Mouse (Mus musculus) hindbrain, embryonic 10.5 days (tissue): ENCODE results near the gene Cntn4. TPM values are rescaled to one million over a fixed set of nuclear protein-coding genes. Genes with fewer than 3 reads are reported as not detected.

Experiments
- DNase-seq: peaks from one replicate; pipeline ENCODE4 v3.0.0-alpha.2; 2017; ENCODE audit warnings: low spot score
- H3K27ac ChIP-seq: fragments of 300-500 bp; sonication (generic); 2 replicates; pipeline ENCODE4 v1.5.1; 2016; ENCODE audit warnings: mild to moderate bottlenecking, moderate library complexity
- H3K27me3 ChIP-seq: fragments of 300-500 bp; sonication (generic); 2 replicates; pipeline ENCODE4 v1.6.1; 2016; ENCODE audit warnings: mild to moderate bottlenecking; ENCODE audit not compliant: poor library complexity, insufficient read depth, severe bottlenecking
- H3K36me3 ChIP-seq: fragments of 300-500 bp; sonication (generic); 2 replicates; pipeline ENCODE4 v1.6.1; 2016; ENCODE audit warnings: mild to moderate bottlenecking, moderate library complexity
- H3K4me1 ChIP-seq: fragments of 300-500 bp; sonication (generic); replicated peaks from 2 replicates; pipeline ENCODE4 v1.6.1; 2016; ENCODE audit warnings: mild to moderate bottlenecking
- H3K4me3 ChIP-seq: fragments of 300-500 bp; sonication (generic); 2 replicates; pipeline ENCODE4 v1.5.1; 2016; ENCODE audit warnings: mild to moderate bottlenecking, moderate library complexity
- H3K9me3 ChIP-seq: fragments of 300-500 bp; sonication (generic); 2 replicates; pipeline ENCODE4 v1.6.1; 2016; ENCODE audit warnings: mild to moderate bottlenecking, moderate library complexity
- WGBS: fragments of 180-500 bp; shearing (Covaris S2); methylation state at CpG from one replicate; pipeline ENCODE4 v1.1.7; 2016; 5-methylcytosine and 5-hydroxymethylcytosine counted together
- polyA plus RNA-seq: library from polyadenylated mRNA; unstranded; fragments of >200 nt; fragmentation: Nextera tagmentation; extraction: Ambion mirVana; gene quantifications from 2 replicates; pipeline ENCODE4 v1.2.1, GENCODE M21; 2016

Cntn4 gene
- polyA plus RNA-seq, 1 experiment from 2014 or later = 0.54 TPM

DNA sequence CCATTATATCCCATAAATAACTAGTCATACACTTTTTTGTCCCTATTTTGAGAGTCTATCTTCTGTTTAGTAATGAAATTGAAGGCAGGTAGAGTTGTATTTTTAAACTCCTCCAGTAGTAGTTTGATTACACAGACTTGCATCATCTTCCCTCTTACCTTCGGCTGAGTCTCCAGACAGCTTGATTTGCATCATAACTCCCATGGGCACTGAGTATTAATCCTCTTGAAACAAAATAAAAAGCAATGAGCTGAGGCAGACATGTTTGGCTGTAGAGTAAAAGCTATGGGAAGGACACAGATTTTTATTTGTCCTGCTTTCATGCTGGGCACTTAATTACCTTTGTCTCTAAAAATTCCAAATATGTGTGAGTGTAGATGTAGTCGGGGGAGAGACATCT is 476.1 kb downstream of the Cntn4 start:
- no peak overlapping the region for H3K4me3 ChIP-seq
- H3K36me3 ChIP-seq = no peaks in the 10 kb centered on the region
- WGBS = 69% methylated on average over 2 of the region's 2 CpGs
- H3K27ac ChIP-seq = no peak overlapping the region
- no peak for DNase-seq
- no peaks in the 10 kb centered on the region for H3K9me3 ChIP-seq
- H3K4me1 ChIP-seq = no peaks in the 10 kb centered on the region
- H3K27me3 ChIP-seq = no peaks in the 10 kb centered on the region

- Histone ChIP-seq H3K9me3 (no peaks in the 10 kb centered on the region), H3K36me3 (no peaks in the 10 kb centered on the region), H3K4me3 (no peak overlapping the region), H3K27ac (no peak overlapping the region), H3K4me1 (no peaks in the 10 kb centered on the region), H3K27me3 (no peaks in the 10 kb centered on the region)
- 88% methylated on average over 3 of the region's 3 CpGs for WGBS
- no peak for DNase-seq
Observed at GRCm38 (mm10) chr6:106155362-106155761, 477.9 kb downstream of the Cntn4 start.

GRCm38 (mm10) chr6:106177546-106177945 is 500.1 kb downstream of the Cntn4 start:
- Histone ChIP-seq H3K4me1 (no peaks in the 10 kb centered on the region), H3K27me3 (no peaks in the 10 kb centered on the region), H3K9me3 (no peaks in the 10 kb centered on the region), H3K36me3 (no peaks in the 10 kb centered on the region), H3K4me3 (no peak overlapping the region), H3K27ac (no peak overlapping the region)
- 91% methylated on average over 5 of the region's 5 CpGs for WGBS
- no peak for DNase-seq

DNA sequence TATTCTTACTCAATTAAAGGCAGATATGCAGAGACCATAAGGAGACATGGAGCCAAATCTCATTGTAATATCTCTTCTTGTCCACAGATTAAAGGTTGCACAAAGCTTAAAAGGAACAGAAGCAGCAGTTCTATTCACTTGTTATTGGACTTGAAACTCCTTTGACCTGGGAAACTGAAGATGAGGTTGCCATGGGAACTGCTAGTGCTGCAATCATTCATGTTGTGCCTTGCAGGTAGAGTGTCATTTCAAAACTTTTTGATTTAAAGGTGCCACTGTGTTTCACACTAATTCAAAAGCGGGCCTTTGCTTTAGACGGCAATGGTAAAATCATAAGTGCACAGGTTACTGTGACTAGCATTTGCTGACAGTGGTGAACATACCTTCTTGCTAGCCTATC is 504.1 kb downstream of the Cntn4 start:
- Histone ChIP-seq H3K36me3 (no peaks in the 10 kb centered on the region), H3K4me1 (no peaks in the 10 kb centered on the region), H3K27me3 (no peaks in the 10 kb centered on the region), H3K9me3 (no peaks in the 10 kb centered on the region), H3K27ac (no peak overlapping the region), H3K4me3 (no peak overlapping the region)
- WGBS = 91% methylated on average over 2 of the region's 2 CpGs
- DNase-seq = no peak

- Histone ChIP-seq H3K36me3 (no peaks in the 10 kb centered on the region), H3K27me3 (no peaks in the 10 kb centered on the region), H3K27ac (no peak overlapping the region), H3K4me1 (no peaks in the 10 kb centered on the region), H3K4me3 (no peak overlapping the region), H3K9me3 (no peaks in the 10 kb centered on the region)
- DNase-seq = no peak
- 93% methylated on average over 1 of the region's 1 CpGs for WGBS
Observed at GRCm38 (mm10) chr6:106200974-106201373, 523.5 kb downstream of the Cntn4 start.

GRCm38 (mm10) chr6:106207401-106207800 is 529.9 kb downstream of the Cntn4 start:
- Histone ChIP-seq H3K9me3 (no peaks in the 10 kb centered on the region), H3K27me3 (no peaks in the 10 kb centered on the region), H3K4me3 (no peak overlapping the region), H3K27ac (no peak overlapping the region), H3K4me1 (no peaks in the 10 kb centered on the region), H3K36me3 (no peaks in the 10 kb centered on the region)
- no peak for DNase-seq

GRCm38 (mm10) chr6:106213071-106213470 is 535.6 kb downstream of the Cntn4 start:
- 91% methylated on average over 4 of the region's 4 CpGs for WGBS
- H3K36me3 ChIP-seq = no peaks in the 10 kb centered on the region
- no peaks in the 10 kb centered on the region for H3K9me3 ChIP-seq
- H3K27me3 ChIP-seq = no peaks in the 10 kb centered on the region
- no peak for DNase-seq
- H3K27ac ChIP-seq = no peak overlapping the region
- H3K4me1 ChIP-seq = no peaks in the 10 kb centered on the region
- no peak overlapping the region for H3K4me3 ChIP-seq

GRCm38 (mm10) chr6:106237046-106237948 is 559.8 kb downstream of the Cntn4 start:
- H3K36me3 ChIP-seq = no peaks in the 10 kb centered on the region
- no peaks in the 10 kb centered on the region for H3K27me3 ChIP-seq
- 75% methylated on average over 12 of the region's 12 CpGs for WGBS
- H3K27ac ChIP-seq = no peak overlapping the region
- DNase-seq = no peak
- no peak overlapping the region for H3K4me3 ChIP-seq
- no peaks in the 10 kb centered on the region for H3K4me1 ChIP-seq
- H3K9me3 ChIP-seq = no peaks in the 10 kb centered on the region

DNA sequence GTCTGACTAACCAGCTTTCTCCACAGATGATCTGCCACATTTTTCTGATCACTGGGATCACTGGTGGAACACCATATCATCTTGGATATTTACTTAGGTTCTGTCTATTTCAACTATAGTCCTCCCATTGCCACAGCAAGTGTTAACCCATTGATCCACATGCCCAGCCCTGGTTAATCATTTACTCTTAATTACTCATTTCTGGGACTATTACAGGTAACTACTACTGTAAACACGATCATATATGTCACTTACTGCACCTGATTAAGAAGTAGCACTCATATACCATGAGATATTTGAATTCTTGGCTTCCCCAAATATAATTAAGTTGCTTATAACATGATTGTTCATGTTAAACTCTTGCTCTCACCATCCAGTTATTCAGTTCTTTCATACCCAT is 564.1 kb downstream of the Cntn4 start:
- no peak for DNase-seq
- H3K36me3 ChIP-seq = no peaks in the 10 kb centered on the region
- 67% methylated on average over 1 of the region's 1 CpGs for WGBS
- H3K4me1 ChIP-seq = no peaks in the 10 kb centered on the region
- H3K27ac ChIP-seq = no peak overlapping the region
- H3K4me3 ChIP-seq = no peak overlapping the region
- no peaks in the 10 kb centered on the region for H3K27me3 ChIP-seq
- H3K9me3 ChIP-seq = no peaks in the 10 kb centered on the region

- 92% methylated on average over 3 of the region's 3 CpGs for WGBS
- Histone ChIP-seq H3K9me3 (no peaks in the 10 kb centered on the region), H3K4me1 (no peaks in the 10 kb centered on the region), H3K4me3 (no peak overlapping the region), H3K27ac (no peak overlapping the region), H3K27me3 (no peaks in the 10 kb centered on the region), H3K36me3 (no peaks in the 10 kb centered on the region)
- DNase-seq = no peak
Observed at GRCm38 (mm10) chr6:106263396-106263795, 585.9 kb downstream of the Cntn4 start.

DNA sequence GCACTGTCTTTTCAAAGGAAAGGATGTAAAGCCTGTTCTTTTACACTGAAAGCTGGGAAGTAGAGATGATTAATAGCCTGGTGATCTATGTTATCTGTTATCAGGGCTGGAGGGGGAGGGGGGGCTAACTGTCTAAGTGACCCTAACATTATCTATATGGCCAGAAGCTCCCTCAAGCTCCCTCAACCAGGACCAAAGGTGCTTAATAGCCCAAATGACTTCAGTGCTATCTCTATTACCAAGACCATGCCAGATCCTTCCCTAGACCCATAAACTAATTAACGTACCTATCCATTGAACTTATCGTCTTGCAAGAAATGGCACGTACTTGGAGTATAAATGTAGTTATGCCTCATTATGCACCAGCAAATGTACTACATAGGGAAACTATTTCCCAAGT is 588.0 kb downstream of the Cntn4 start:
- no peaks in the 10 kb centered on the region for H3K4me1 ChIP-seq
- H3K4me3 ChIP-seq = no peak overlapping the region
- H3K27me3 ChIP-seq = no peaks in the 10 kb centered on the region
- 94% methylated on average over 3 of the region's 3 CpGs for WGBS
- DNase-seq = no peak
- no peak overlapping the region for H3K27ac ChIP-seq
- no peaks in the 10 kb centered on the region for H3K36me3 ChIP-seq
- H3K9me3 ChIP-seq = no peaks in the 10 kb centered on the region

- Histone ChIP-seq H3K4me1 (no peaks in the 10 kb centered on the region), H3K9me3 (no peaks in the 10 kb centered on the region), H3K27me3 (no peaks in the 10 kb centered on the region), H3K36me3 (no peaks in the 10 kb centered on the region), H3K4me3 (no peak overlapping the region), H3K27ac (no peak overlapping the region)
- DNase-seq = no peak
- 91% methylated on average over 2 of the region's 2 CpGs for WGBS
Observed at GRCm38 (mm10) chr6:106266304-106266703, 588.8 kb downstream of the Cntn4 start.

DNA sequence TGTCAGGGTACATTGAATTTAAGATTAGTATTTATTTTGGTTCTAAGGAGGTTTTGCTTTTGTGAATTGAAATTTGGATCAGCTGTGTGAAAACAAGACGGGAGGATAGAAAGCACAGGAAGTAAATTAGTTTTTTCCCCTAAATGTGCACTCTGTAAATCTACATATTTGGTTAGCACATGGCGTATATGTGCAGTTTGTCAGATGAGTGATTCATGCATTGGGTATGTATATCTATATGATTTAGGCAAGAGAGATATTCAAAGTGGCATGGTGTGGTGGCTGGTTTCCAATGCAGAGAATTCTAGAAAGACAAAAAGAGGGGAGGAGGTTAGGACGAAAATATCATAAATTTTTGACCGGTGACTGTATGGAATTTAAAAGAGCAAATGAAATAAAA is 591.3 kb downstream of the Cntn4 start:
- H3K27me3 ChIP-seq = no peaks in the 10 kb centered on the region
- no peaks in the 10 kb centered on the region for H3K4me1 ChIP-seq
- H3K36me3 ChIP-seq = no peaks in the 10 kb centered on the region
- 87% methylated on average over 4 of the region's 4 CpGs for WGBS
- no peaks in the 10 kb centered on the region for H3K9me3 ChIP-seq
- H3K27ac ChIP-seq = no peak overlapping the region
- DNase-seq = no peak
- H3K4me3 ChIP-seq = no peak overlapping the region

GRCm38 (mm10) chr6:106277139-106277538 is 599.7 kb downstream of the Cntn4 start:
- no peak overlapping the region for H3K27ac ChIP-seq
- DNase-seq = no peak
- no peaks in the 10 kb centered on the region for H3K27me3 ChIP-seq
- no peaks in the 10 kb centered on the region for H3K9me3 ChIP-seq
- no peaks in the 10 kb centered on the region for H3K4me1 ChIP-seq
- H3K4me3 ChIP-seq = no peak overlapping the region
- WGBS = 88% methylated on average over 2 of the region's 2 CpGs
- no peaks in the 10 kb centered on the region for H3K36me3 ChIP-seq
